Mouse (Mus musculus): Measurements from ENCODE around the gene Myo5c.
A peak's percentile ranks its signal among the peaks of the same experiment; 100 is the strongest.
"Not testable (repeated sequence)": the region's sequence is repeated elsewhere in the genome, so short reads cannot be mapped to it uniquely, and the experiment has no call there.

Gene Myo5c

DNA sequence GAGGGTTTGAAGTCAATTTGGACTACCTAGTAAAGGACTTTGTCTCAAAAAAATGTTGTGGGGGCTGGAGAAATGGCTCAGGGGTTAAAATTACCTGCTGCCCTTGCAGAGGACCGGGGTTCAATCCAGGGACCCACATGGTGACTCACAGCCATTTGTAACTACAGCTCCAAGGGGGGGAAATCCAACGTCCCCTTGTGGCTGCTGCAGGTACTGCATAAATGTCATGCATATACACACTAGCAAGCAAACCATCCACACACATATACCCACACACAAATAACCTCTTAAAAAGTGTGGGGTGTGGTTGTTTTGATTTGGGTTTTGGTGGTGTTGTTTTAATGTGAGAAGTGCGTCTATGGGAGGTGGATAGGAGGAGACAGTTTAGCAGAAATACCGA lies 12.7 kb downstream of the Myo5c start:
- DNase-seq, result no peak

DNA sequence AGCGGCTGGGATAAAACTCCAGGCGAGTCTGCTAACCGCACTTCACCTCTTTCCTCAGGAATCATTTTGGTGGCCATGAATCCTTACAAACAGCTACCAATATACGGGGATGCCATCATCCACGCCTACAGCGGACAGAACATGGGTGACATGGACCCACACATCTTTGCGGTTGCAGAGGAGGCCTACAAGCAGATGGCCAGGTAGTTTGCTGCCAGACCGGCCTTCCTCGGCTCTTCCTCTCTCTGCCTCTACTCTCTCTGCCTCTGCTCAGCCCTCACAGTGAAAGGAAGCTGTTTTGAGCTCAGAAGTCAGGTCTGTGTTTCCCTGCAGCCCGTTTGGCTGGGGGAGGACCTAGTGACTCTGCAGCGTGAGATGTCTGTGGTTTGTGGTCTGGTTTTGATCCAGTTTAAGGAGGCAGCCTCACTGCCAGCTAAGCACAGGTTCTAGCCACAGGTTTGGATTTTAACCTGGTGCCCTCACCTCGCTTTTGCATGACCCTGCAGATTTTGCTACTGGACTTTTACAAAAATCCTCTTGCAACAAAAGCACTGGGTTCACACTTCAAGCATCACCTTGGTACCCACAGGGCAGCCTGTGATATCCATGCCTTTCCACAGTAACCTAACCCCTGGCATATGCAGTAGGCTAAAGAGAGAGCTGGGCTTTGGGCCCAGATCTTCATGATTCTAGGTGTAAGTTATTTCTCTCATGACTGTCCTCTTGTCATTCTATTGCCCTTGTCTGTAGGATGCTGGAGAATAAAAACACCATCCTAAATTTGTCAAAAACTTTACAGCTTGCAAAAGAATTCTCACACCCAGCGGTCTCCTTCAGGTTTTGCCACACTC lies 14.5 kb downstream of the Myo5c start:
- no peak for DNase-seq

DNA sequence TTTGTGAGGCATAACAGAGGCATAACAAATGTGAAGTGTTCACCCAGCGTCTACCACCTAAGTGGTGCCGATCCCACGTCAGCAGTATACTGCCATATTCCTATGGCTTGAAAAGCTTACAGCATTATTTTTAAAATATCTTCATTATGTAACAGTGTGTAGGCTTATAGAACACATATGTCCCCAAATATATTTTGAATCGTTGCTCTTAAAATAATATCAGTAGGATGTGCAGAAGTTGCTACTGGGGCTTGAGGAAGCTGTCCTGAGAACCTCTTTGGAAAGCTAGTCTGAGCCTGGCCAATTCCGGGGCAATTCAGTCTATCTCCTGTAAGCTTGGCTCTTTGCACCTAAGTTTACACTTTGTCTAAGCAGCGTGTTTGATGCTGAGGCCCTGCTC lies 16.1 kb downstream of the Myo5c start:
- no peak for DNase-seq

DNA sequence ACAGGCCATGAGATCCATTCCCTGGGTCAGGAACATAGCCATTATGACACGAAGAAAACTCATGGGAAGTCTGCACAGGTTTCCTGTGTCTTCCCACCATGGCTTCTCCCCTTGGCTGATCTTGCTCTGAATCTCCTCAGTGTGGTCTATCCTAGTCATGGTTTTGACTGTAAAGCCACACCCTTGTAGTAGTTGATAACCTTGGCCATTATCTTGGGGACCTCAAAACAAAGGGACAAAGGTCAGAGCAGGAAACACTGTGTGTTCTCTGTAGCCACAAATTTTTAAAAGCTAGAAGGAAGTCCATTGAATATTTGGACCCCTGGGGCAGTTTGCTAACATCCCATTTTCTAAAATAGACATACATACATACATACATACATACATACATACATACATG lies 16.5 kb downstream of the Myo5c start:
- no peak for DNase-seq

DNA sequence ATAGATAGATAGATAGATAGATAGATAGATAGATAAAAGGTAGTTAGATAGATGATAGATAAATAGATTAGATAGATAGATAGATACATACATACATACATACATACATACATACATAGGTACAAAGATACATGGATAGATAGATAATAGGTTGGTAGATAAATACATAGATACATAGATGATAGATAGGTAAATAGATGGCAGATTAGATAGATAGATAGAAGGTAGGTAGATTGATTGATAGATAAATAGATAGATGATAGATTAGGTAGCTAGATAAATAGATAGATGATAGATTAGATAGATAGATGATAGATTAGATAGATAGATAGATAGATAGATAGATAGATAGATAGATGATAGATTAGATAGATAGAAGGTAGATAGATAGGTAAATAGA lies 17.1 kb downstream of the Myo5c start:
- no peak for DNase-seq

DNA sequence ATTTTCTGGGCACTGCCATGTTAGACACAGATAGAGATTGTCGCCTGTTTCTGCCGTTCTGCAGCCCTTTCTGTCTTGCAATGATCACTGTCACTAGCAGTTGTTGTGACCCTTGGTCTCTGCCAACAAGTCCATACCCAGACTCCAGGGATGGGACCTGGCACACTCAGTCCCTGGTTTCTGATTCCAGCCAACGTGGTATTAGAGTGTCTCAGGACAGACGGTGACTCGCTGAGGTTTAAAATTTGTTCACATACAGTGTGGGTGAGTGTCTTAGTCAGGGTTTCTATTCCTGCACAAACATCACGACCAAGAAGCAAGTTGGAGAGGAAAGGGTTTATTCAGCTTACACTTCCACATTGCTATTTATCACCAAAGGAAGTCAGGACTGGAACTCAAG lies 21.3 kb downstream of the Myo5c start:
- DNase-seq, result not testable (repeated sequence)

DNA sequence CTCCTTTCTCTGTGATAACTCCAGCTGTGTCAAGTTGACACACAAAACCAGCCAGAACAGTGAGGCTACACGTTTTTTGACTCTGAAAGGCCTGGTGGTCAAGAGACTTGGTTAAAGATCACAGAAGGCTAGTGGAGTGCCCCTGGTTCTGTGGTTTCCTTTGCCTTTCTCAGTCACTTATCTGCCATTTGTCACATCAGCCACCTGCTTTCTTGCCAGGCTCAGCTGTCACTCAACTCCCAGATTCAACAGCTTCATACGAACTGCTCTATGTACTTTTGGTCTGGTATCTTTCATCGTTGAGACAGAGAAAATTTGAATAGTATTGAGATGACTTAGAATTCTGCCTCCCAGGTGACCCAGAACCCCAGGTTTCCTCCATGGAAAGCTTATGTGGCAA lies 21.9 kb downstream of the Myo5c start:
- no peak for DNase-seq

DNA sequence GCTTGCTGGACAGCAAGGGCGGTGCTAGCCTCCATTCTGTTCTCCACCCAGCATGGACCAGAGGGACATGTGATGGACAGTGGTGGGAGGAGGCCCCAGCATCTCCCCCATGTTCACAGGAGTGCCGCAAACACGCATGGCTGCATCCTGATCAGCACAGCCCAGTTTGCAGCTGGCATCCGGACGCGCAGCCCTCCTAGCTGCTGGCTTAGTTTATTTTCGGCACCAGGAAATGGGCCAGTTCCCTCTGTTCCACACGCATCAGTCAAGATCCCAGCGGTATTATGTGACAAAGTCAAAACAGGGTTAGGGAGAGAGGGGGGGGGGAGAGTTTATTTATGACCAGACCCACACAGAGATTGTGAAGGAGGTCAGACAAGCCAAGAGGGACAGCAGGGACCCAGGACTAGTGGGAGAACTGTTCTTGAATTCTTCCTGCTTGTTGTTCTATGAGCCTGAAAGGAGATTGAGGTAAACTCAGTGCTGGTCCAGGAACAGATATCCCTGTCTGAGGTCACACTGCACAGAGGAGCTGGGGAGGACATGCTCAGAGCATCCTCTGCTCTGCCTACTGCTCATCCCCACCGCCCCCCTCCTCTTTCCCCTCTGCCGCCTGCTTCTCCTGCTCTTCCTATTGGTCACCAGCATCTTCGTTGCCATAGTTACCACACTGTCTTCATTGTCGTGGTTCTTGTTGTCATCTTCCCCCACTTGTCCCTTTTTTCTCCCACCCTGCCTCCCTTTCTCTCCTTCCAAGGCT lies 22.6 kb downstream of the Myo5c start:
- DNase-seq, result no peak

DNA sequence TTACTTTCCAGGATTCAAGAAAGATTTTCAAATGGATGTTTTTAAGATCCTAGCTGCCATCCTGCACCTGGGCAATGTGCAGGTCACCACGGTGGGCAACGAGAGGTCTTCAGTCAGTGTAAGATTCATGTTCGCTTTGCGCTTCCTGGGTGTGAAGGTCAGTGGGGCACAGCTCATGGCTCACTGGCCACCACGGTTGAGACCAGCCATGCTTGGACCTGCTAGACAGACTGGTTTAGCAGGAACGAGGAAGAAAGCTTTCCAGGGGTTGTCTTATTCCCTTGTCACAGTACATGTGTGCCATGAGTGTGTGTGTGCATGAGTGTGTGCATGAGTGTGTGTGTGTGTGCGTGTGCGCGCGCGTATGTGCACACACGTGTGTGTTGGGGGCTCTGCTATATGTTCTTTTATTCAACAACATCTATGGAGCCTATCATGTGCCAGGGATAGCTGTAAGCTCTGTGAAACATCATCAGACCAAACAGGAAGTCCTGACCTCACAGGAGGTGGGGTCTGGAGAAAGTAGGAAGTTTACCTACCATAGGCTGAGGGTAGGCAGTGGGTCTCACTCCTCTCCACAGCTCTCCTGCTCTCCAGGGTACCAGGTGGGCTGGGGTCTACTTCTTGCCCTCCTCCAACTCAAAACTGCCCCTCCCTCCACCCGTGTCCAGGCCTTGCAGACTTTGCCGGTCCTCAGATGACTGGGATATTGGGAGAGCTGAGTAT lies 24.2 kb downstream of the Myo5c start:
- no peak for DNase-seq

DNA sequence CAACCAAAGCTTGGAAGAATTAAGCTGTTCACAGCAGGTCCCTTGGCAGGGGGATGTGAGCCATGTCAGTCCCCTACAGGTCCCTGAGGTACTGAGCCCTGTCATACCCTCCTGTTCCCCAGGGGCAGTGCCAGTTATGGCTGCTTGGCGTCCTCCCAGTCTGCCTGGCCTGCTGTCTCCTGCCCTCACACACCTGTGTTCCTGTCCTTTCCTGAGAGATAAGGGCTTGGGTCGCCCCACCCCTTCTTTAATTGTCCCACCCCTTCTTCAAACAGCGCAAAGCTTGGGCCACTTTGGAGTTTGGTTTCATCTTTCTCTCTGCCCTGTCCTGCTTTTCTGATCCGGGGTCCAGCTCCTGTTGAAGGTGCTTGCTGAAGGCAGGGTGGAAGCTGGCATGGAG lies 27.0 kb downstream of the Myo5c start:
- no peak for DNase-seq

DNA sequence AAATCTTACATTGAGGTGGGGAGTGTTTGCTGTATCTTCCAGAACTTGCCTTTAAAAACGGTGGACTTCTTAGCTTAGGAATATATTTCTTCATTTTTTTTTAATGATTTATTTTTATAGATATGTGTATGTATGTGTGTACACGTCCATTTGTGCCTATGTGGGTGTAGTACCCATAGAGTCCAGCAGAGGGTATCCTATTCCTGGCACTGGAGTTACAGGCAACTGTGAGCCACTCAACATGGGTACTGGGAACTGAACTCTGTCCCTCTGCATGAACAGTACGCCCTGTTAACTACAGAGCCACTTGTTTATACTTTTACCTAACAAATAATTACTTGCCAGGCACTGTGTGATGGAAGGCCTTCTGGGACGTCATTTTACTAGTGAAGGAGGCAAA lies 27.8 kb downstream of the Myo5c start:
- DNase-seq, result no peak

DNA sequence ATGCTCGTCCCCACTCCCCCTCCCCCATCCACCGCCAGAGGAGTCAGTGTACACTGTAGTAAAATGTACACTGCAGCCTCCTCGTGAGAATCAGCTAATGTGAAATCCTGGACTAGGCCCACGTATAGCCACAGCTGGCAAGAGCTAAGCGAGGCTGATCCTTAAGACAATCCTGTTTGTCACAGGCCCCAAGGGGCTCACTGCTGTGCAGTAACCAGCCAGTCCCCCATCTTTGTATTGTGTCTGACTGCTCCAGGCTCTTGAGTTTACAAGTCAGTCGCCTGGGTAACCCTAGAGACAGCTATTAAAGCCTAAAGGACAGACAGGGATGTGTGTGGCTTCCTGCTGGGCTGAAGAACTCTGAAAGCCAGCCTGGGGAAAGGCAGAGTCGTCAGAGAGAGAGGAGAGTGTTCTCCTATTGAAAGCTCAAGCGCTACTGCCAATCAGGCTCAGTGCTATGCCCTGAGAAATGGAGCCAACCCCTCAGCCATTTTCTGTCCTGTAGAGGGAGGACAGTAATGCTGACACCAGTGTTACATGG lies 29.6 kb downstream of the Myo5c start:
- no peak for DNase-seq

DNA sequence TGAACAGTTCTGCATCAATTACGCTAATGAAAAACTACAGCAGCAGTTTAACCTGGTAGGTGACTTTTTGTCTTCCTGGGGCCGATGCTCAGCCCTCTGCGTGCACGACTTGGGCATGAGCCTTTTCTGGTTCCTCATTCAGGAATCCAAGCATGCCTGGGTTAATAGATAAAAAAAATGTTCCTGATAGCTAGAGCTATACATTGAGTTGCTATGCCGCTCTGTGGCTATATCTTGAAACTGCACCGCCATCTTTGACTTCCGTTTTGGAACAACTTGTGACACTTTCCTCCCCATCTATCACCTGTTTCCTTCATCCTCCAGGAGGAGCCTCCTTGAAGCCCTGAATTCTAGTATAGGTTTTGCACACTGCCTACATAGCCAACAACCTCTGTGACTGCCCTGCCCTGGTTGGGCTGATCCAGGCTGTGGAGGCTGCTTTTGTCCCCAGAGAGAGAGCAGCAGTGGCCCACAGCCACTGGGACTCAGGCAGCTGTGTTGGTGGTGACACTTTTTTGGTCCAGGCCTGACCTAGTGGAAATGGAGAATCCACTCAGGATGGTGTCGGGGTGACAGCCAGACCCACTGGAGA lies 30.5 kb downstream of the Myo5c start:
- DNase-seq, result no peak

DNA sequence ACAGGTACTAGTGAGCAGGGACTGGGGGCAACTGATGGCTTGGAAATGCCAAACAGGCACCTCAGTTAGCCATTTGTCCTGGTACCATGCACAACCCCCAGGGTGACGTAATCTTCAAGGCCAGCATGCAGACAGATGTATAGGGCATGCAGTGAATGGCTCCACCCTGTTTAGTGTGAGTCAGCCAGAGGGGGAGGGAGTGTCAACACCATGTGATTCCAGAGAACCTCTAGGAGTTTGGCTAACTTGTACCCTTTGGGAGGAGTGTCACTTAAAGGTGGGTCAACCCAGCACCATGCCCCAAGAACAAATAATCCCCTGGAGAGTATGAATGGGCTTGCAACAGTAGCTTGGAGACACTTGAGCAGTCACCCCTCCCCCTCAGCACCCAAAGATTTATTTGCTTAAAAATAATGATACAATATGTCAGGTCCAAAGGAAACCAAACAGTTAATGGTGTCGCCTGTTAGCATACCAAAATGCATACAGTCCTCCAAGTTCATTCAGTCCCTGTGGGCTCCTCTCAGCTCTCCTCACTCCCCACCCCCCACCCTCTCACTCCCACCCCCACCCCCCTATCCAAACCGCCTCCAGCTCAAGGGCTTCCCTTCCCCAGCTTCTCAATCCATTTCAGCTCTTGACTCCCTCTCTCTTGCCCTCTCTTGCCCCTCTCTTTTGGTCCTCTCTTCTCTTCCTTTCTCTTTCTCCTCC lies 32.3 kb downstream of the Myo5c start:
- DNase-seq, result peak; percentile 82 to 89

DNA sequence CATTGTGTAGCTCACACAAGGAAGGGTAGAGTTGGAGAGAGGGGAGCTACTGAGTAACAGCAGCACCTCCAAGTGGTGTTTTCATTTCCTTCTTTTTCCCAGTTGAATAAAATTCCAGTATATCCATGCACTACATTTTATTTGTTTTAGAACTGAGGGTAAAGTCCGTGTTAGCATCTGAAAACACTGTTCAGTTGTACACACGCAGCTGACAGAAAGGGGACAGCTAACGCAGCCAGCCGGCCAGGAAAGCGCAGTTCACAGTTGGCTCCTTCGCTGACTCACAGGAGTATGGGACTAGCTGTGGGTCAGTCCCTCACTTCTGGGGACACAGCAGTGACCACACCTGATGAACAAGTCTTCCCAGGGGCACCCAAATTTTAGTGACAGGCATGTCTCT lies 35.3 kb downstream of the Myo5c start:
- DNase-seq, result no peak

DNA sequence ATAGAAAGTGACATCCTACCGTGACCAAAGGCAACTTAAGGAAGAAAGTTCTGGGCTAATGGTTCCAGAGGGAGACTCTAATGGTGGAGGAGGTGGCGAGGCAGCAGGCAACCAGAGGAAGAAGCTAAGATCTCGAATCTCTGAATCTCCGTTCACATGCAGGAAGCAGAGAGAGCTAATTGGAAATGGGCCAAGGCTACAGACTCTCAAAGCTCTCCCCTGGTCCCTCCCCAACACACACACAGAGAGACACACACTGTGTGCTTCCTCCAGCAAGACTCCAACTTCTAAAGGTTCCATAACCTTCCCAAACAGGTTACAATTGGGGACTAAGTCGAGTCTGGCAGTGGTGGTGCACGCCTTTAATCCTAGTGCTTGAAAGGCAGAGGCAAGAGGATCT lies 38.6 kb downstream of the Myo5c start:
- DNase-seq, result no peak

DNA sequence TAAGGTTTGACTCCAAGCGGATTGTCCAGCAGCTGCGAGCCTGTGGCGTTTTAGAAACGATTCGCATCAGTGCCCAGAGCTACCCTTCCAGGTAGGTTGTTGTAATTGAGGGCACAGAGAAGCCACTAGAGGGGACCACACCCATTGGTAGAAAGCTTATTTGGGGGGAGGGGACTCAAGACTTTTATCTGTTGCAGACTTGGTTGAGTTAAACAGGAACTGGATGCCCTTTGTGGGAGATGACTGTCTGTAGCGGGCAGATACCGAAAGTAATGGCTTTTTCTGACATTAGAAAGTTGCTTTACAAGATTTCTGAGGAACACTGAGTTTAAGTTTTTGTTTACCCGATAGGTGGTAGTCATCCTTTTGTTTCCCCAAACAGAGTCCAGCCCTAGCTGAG lies 39.7 kb downstream of the Myo5c start:
- no peak for DNase-seq

DNA sequence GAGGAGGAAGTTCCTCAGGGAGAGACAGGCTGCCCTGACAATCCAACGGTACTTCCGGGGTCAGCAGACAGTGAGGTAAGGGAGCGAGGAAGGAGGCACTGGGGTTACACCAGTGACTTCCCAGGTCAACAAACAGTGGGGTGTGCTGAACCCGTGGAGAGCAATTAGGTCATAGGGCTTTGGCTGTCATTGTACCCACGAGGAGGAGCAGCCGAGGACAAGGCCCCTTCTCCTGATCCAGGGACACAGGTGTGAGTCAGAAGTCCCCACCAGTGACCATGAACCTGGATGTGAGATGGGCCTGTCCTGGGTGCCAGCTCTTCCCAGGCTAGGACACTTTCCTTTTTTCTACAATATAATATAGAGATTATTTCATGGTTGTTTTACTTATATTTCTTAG lies 41.8 kb downstream of the Myo5c start:
- no peak for DNase-seq

DNA sequence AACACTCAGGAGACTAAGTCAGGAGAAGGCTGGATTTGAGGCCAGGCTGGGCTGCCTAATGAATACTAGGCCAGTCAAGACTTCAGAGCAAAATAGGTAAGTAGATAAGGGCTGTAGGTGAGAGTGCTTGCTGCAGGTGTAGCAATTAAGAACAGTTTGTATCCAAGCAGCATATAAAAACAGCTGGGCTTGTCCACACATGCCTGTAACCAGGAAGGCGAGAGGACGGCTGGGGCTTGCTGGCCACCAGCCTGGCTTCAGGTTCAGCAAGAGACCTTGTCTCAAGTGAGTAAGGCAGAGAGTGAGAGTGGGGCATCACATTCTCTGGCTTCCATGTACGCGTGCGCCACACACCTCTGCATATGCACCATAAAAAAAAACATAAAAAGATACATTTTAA lies 42.7 kb downstream of the Myo5c start:
- no peak for DNase-seq

DNA sequence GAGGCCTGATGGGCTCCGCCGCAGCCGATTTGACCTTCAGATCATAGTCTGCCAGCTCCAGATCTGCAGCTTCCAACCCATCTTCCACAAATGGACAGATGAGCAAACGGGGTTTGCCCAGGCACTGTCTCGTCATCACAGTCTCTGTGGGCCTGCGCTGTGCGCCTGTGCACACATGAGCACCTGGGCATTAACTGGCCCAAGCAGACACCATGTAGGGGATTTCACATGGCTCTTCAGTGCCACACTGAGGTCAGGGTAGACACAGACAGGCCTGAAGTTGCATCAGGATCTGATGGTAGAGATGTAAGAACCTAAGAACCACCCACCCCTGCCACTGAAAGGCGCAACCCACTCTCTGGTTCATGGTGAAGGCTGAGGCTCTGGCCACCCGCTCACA lies 43.2 kb downstream of the Myo5c start:
- no peak for DNase-seq

DNA sequence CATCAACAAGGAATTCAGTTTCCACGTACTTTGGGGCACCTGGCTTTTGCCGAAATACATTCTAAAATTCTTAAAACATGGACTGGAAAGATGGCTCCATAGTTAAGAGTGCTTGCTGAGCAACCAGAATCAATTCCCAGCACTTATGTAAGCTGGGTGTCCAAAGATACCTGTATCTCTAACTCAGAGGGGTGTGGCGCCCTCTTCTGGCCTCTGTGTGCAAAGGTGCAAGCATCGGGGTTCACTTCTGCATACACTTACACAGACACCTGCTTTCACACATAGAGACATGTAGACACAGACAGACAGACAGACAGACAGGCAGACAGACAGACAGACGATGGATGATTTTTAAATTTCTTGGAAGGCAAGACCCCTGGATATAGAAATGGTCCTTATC lies 49.0 kb downstream of the Myo5c start:
- DNase-seq, result peak; percentile 52 to 69

DNA sequence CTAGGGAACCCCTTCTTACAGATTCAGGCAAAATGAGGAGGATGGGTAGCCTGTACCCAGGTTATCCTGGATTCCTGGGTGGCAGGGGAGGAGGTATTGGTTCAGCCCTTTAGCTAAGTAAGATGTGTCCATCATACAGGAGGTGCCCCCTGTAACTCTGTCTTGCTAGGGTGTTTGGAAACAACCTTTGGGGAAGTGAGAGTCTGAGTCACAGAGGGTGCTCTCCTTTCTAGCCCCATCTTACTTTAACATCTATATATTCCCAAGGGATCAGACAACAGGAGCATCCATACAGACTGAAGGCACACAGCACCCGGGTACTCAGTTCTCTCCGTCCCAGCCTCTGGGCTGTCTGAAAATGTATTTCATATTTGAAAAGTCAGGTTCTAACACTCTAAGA lies 50.4 kb downstream of the Myo5c start:
- no peak for DNase-seq
